Comparison of ENCODE assay signal across 8 mouse cellular contexts in genomic region chr6:125330626-125331326, GRCm38 (mm10). TPM values are rescaled to one million over a fixed set of nuclear protein-coding genes. Genes with fewer than 3 reads are reported as not detected.
DNase-seq lines count a peak whose midpoint lies in the region; ATAC-seq and TF ChIP-seq lines count a peak whose summit lies in the region.

No protein-coding gene starts in this region.

- no peaks in the 10 kb centered on the region for H3K4me1 ChIP-seq in lung, adult 2 months (ENCODE audit: control insufficient read depth, insufficient read depth, low read length)
- peaks cover 11% of the 10 kb centered on the region for H3K4me1 ChIP-seq in neural tube, embryonic 15.5 days

- peak; percentile 88 for ATAC-seq in neural tube, embryonic 15.5 days (ENCODE audit: low FRiP score)

- no peaks in the 10 kb centered on the region for H3K9me3 ChIP-seq in neural tube, embryonic 15.5 days (replicated peaks)

- H3K4me3 ChIP-seq in lung, adult 2 months (replicated peaks; ENCODE audit: extremely low read depth, low read depth, low read length) = peak overlapping the region; percentile 13
- H3K4me3 ChIP-seq in neural tube, embryonic 15.5 days (replicated peaks) = peak overlapping the region; percentile 51

- 2% methylated on average over 39 of the region's 39 CpGs for WGBS in lung, adult 2 months
- 2% methylated on average over 39 of the region's 39 CpGs for WGBS in neural tube, embryonic 15.5 days

- peak overlapping the region; percentile 90 for H3K4me2 ChIP-seq in neural tube, embryonic 15.5 days

- peak overlapping the region; percentile 55 for H3K9ac ChIP-seq in neural tube, embryonic 15.5 days (replicated peaks)

- TF ChIP-seq POLR2A in lung, adult 2 months (IDR thresholded peaks at IDR 0.05; ENCODE audit: borderline replicate concordance, extremely low read depth, low read depth, low read length) = peak; percentile 91; the same call in 1 of the 2 replicates

- intact Hi-C loops in heart, postnatal 36 days (cut with DNase I) = loop anchor here (2.0 kb wide), 1 partner anchor 16 kb away; no protein-coding TSS in a partner anchor

- H3K27me3 ChIP-seq in neural tube, embryonic 15.5 days (replicated peaks) = no peaks in the 10 kb centered on the region

- no peak overlapping the region; the same call in 1 of the 2 replicates for H3K27ac ChIP-seq in neural tube, embryonic 15.5 days (replicated peaks)

- H3K36me3 ChIP-seq in neural tube, embryonic 15.5 days = no peaks in the 10 kb centered on the region

- no peak for TF ChIP-seq CTCF in lung, adult 2 months (IDR thresholded peaks at IDR 0.05; ENCODE audit: insufficient read depth, low read length)

- DNase-seq in MN1 (ENCODE audit: low spot score) = peak; percentile 84
- DNase-seq in cerebellum, adult 18-20 months = peak; percentile 40 to 54
- DNase-seq in forelimb bud, embryonic 11.5 days (ENCODE audit: low read depth, low spot score) = peak; percentile 82
- peak; percentile 91 to 92 for DNase-seq in heart, postnatal 36 days
- DNase-seq in layer of hippocampus, adult 8-10 months (ENCODE audit: low spot score in 2 of 2) = peak; percentile 53 to 60
- DNase-seq in lung, adult 2 months = peak; percentile 92
- DNase-seq in thymus, postnatal 25 days = peak; percentile 70

RNA-seq across cellular contexts. Expression of gene Scnn1a, which starts 10.3 kb away (rescaled TPM):
- 1 to 10 TPM in 1 of 2 experiments, under 1 TPM in 1; 0.46 to 1.1 TPM for total RNA-seq in heart, postnatal 36 days (2021)
- total RNA-seq in layer of hippocampus, adult 8-10 months (2022) = 1 to 10 TPM; 4.3 to 5.6 (median 5.3) TPM
- polyA plus RNA-seq in lung, adult 2 months (2012; rRNA removed) = 245 and 249 TPM in 2 replicates
- polyA plus RNA-seq in neural tube, embryonic 15.5 days (2015; fragmentation: Nextera tagmentation; extraction: Ambion mirVana) = 0.44 and 2.6 TPM in 2 replicates

RNA-seq across cellular contexts. Expression of gene Ltbr, which starts 17.1 kb away (rescaled TPM):
- total RNA-seq in heart, postnatal 36 days (2021) = 10 to 100 TPM; 28.8 to 31.3 TPM
- 10 to 100 TPM in 2 of 4 experiments, 1 to 10 TPM in 2; 8.1 to 16.8 (median 11.5) TPM for total RNA-seq in layer of hippocampus, adult 8-10 months (2022)
- 107 and 116 TPM in 2 replicates for polyA plus RNA-seq in lung, adult 2 months (2012; rRNA removed)
- 19.5 and 28.1 TPM in 2 replicates for polyA plus RNA-seq in neural tube, embryonic 15.5 days (2015; fragmentation: Nextera tagmentation; extraction: Ambion mirVana)

RNA-seq across cellular contexts. Expression of gene Tnfrsf1a, which starts 18.4 kb away (rescaled TPM):
- total RNA-seq in heart, postnatal 36 days (2021) = 10 to 100 TPM; 59.6 to 63.7 TPM
- total RNA-seq in layer of hippocampus, adult 8-10 months (2022) = 10 to 100 TPM; 11.0 to 36.7 (median 21.8) TPM
- 186 and 200 TPM in 2 replicates for polyA plus RNA-seq in lung, adult 2 months (2012; rRNA removed)
- 13.6 and 28.4 TPM in 2 replicates for polyA plus RNA-seq in neural tube, embryonic 15.5 days (2015; fragmentation: Nextera tagmentation; extraction: Ambion mirVana)

RNA-seq across cellular contexts. Expression of gene Tuba3a, which starts 44.9 kb away (rescaled TPM):
- total RNA-seq in heart, postnatal 36 days (2021) = not detected
- under 1 TPM in 2 of 4 experiments, not detected in 2; 0.20 to 0.31 TPM for total RNA-seq in layer of hippocampus, adult 8-10 months (2022)
- 0.17 and 0.19 TPM in 2 replicates for polyA plus RNA-seq in lung, adult 2 months (2012; rRNA removed)
- polyA plus RNA-seq in neural tube, embryonic 15.5 days (2015; fragmentation: Nextera tagmentation; extraction: Ambion mirVana) = not detected in 2 replicates

RNA-seq across cellular contexts. Expression of gene Plekhg6, which starts 49.8 kb away (rescaled TPM):
- not detected for total RNA-seq in heart, postnatal 36 days (2021)
- total RNA-seq in layer of hippocampus, adult 8-10 months (2022) = under 1 TPM in 1 of 4 experiments, not detected in 3; 0.12 TPM
- 1.3 and 2.6 TPM in 2 replicates for polyA plus RNA-seq in lung, adult 2 months (2012; rRNA removed)
- polyA plus RNA-seq in neural tube, embryonic 15.5 days (2015; fragmentation: Nextera tagmentation; extraction: Ambion mirVana) = 0.23 and 0.70 TPM in 2 replicates
